Comparison of ENCODE assay signal across 13 mouse cellular contexts in genomic region chr4:32160815-32161214, GRCm38 (mm10).
A peak's percentile ranks its signal among the peaks of the same experiment; 100 is the strongest.
DNase-seq lines count a peak whose midpoint lies in the region; ATAC-seq and TF ChIP-seq lines count a peak whose summit lies in the region.
"Had no signal": no experiment of that assay in that cellular context is flagged by ENCODE, and none has a peak within 500 bp of the region (broad histone marks: within the 10 kb centered on the region; RNA-seq: fewer than 3 reads in every experiment).

No protein-coding gene starts in this region.

- no peaks in the 10 kb centered on the region for H3K4me1 ChIP-seq in liver, adult 2 months (ENCODE audit: control insufficient read depth, insufficient read depth, low read length)
- H3K4me1 ChIP-seq in liver, postnatal 0 days (ENCODE audit: insufficient read depth) = peaks cover 8% of the 10 kb centered on the region
- 0 out of 2 replicates have a peak, but pooled peaks cover 4% of the 10 kb centered on the region for H3K4me1 ChIP-seq in midbrain, postnatal 0 days (ENCODE audit: insufficient read depth, low read length)

- DNase-seq in liver, adult 2 months (ENCODE audit: extremely low read depth, low read depth, low spot score) = peak; percentile 43
- DNase-seq in liver, postnatal 0 days = no peak
- DNase-seq in CD4-positive, CD25-positive, alpha-beta regulatory T cell, adult 2 months (ENCODE audit: low read depth, low spot score) = peak; percentile 58
- peak; percentile 66 for DNase-seq in induced T-regulatory cell, adult 2 months (ENCODE audit: low read depth)
- DNase-seq in splenic B cell, adult 2 months (ENCODE audit: low read depth, low spot score) = peak; percentile 58
- no peak for DNase-seq in urinary bladder, postnatal 36 days (ENCODE audit: low spot score in 2 of 2)
- DNase-seq in ovary, adult 18-20 months (ENCODE audit: low spot score) = no peak
- no peak for DNase-seq in midbrain, postnatal 0 days (ENCODE audit: low spot score)
- DNase-seq: cerebellum, postnatal 10 days; kidney, postnatal 10 days had no signal

- H3K4me3 ChIP-seq in liver, adult 2 months (ENCODE audit: insufficient read depth, low read depth, low read length) = no peak overlapping the region
- no peak overlapping the region for H3K4me3 ChIP-seq in liver, postnatal 0 days (ENCODE audit: low read depth, low read length)
- H3K4me3 ChIP-seq in midbrain, postnatal 0 days (ENCODE audit: low read depth, low read length) = no peak overlapping the region
- H3K4me3 ChIP-seq: hindbrain, embryonic 15.5 days; limb, embryonic 15.5 days; midbrain, embryonic 13.5 days had no signal

- no peaks in the 10 kb centered on the region for H3K27me3 ChIP-seq in liver, adult 2 months (ENCODE audit: control insufficient read depth, insufficient read depth, low read length)
- no peaks in the 10 kb centered on the region for H3K27me3 ChIP-seq in liver, postnatal 0 days (ENCODE audit: insufficient read depth, low read length)
- no peaks in the 10 kb centered on the region for H3K27me3 ChIP-seq in splenic B cell, adult 2 months (ENCODE audit: control insufficient read depth, insufficient read depth, low read length, poor library complexity, severe bottlenecking)
- H3K27me3 ChIP-seq in midbrain, postnatal 0 days (ENCODE audit: insufficient read depth, low read length) = no peaks in the 10 kb centered on the region
- H3K27me3 ChIP-seq: hindbrain, embryonic 15.5 days had no signal

- TF ChIP-seq CTCF in liver, adult 2 months (IDR thresholded peaks at IDR 0.05; ENCODE audit: low read depth, low read length) = no peak
- no peak for TF ChIP-seq CTCF in liver, postnatal 0 days (IDR thresholded peaks at IDR 0.05; ENCODE audit: low read depth)
- no peak for TF ChIP-seq CTCF in midbrain, postnatal 0 days (IDR thresholded peaks at IDR 0.05)

- H3K9ac ChIP-seq in liver, adult 2 months (ENCODE audit: low read depth, low read length) = no peak overlapping the region
- H3K9ac ChIP-seq in liver, postnatal 0 days (replicated peaks) = no peak overlapping the region
- no peak overlapping the region for H3K9ac ChIP-seq in midbrain, postnatal 0 days (replicated peaks; ENCODE audit: low read length, poor library complexity, severe bottlenecking)
- H3K9ac ChIP-seq: hindbrain, embryonic 15.5 days; limb, embryonic 15.5 days; midbrain, embryonic 13.5 days had no signal

- 58% methylated on average over 2 of the region's 2 CpGs for WGBS in liver, adult 2 months
- 22% methylated on average over 2 of the region's 2 CpGs for WGBS in liver, postnatal 0 days (ENCODE audit: insufficient replicate concordance)
- 80% methylated on average over 2 of the region's 2 CpGs for WGBS in midbrain, postnatal 0 days

- H3K9me3 ChIP-seq in liver, postnatal 0 days (ENCODE audit: low read length) = no peaks in the 10 kb centered on the region
- H3K9me3 ChIP-seq in midbrain, postnatal 0 days (ENCODE audit: low read length) = no peaks in the 10 kb centered on the region
- H3K9me3 ChIP-seq: hindbrain, embryonic 15.5 days; limb, embryonic 15.5 days; midbrain, embryonic 13.5 days had no signal

- no peaks in the 10 kb centered on the region for H3K79me2 ChIP-seq in liver, adult 2 months (ENCODE audit: control insufficient read depth, insufficient read depth, low read length)

- ATAC-seq in liver, postnatal 0 days = no peak
- no peak for ATAC-seq in midbrain, postnatal 0 days (ENCODE audit: low FRiP score)
- ATAC-seq: midbrain, embryonic 13.5 days had no signal

- H3K27ac ChIP-seq in liver, adult 2 months (replicated peaks; ENCODE audit: insufficient read depth, low read depth, low read length) = no peak overlapping the region
- no peak overlapping the region for H3K27ac ChIP-seq in liver, postnatal 0 days (ENCODE audit: low read depth)
- no peak overlapping the region for H3K27ac ChIP-seq in midbrain, postnatal 0 days (ENCODE audit: low read depth, low read length)
- H3K27ac ChIP-seq: limb, embryonic 15.5 days had no signal

- no peak overlapping the region for H3K4me2 ChIP-seq in liver, postnatal 0 days (ENCODE audit: low read depth, low read length)
- H3K4me2 ChIP-seq in midbrain, postnatal 0 days (ENCODE audit: low read depth, low read length, poor library complexity, severe bottlenecking) = no peak overlapping the region
- H3K4me2 ChIP-seq: hindbrain, embryonic 15.5 days; limb, embryonic 15.5 days; midbrain, embryonic 13.5 days had no signal

- TF ChIP-seq POLR2A in liver, adult 2 months (IDR thresholded peaks at IDR 0.05; ENCODE audit: extremely low read depth, insufficient read depth, low read length) = no peak

- no peaks in the 10 kb centered on the region for H3K36me3 ChIP-seq in liver, adult 2 months (ENCODE audit: control insufficient read depth, insufficient read depth, low read length)
- H3K36me3 ChIP-seq in liver, postnatal 0 days (replicated peaks; ENCODE audit: insufficient read depth, low read length) = no peaks in the 10 kb centered on the region
- 0 out of 2 replicates have a peak, but pooled peaks cover 1% of the 10 kb centered on the region for H3K36me3 ChIP-seq in splenic B cell, adult 2 months (ENCODE audit: control insufficient read depth, insufficient read depth, low read length, poor library complexity, severe bottlenecking)
- H3K36me3 ChIP-seq in midbrain, postnatal 0 days (ENCODE audit: insufficient read depth, low read length) = no peaks in the 10 kb centered on the region
- H3K36me3 ChIP-seq: hindbrain, embryonic 15.5 days; limb, embryonic 15.5 days; midbrain, embryonic 13.5 days had no signal

- no peak for TF ChIP-seq EP300 in liver, postnatal 0 days (IDR thresholded peaks at IDR 0.05; ENCODE audit: low read depth)

Comparison
In these comparisons a context has a peak if more than half of its experiments do, and no peak if none do; other contexts are left out.
1. DNase-seq: peak in liver, adult 2 months (single experiment), CD4-positive, CD25-positive, alpha-beta regulatory T cell, adult 2 months (single experiment), induced T-regulatory cell, adult 2 months (single experiment) and splenic B cell, adult 2 months (single experiment); none in liver, postnatal 0 days (single experiment), urinary bladder, postnatal 36 days (0 of 2), ovary, adult 18-20 months (single experiment) and midbrain, postnatal 0 days (single experiment).